Mouse (Mus musculus): ENCODE data around the gene Spon1. TPM values are rescaled to one million over a fixed set of nuclear protein-coding genes. Genes with fewer than 3 reads are reported as not detected.

Gene Spon1
- 19.1 and 20.8 TPM in 2 replicates for polyA plus RNA-seq (2015; fragmentation: Nextera tagmentation; extraction: Ambion mirVana)

DNA sequence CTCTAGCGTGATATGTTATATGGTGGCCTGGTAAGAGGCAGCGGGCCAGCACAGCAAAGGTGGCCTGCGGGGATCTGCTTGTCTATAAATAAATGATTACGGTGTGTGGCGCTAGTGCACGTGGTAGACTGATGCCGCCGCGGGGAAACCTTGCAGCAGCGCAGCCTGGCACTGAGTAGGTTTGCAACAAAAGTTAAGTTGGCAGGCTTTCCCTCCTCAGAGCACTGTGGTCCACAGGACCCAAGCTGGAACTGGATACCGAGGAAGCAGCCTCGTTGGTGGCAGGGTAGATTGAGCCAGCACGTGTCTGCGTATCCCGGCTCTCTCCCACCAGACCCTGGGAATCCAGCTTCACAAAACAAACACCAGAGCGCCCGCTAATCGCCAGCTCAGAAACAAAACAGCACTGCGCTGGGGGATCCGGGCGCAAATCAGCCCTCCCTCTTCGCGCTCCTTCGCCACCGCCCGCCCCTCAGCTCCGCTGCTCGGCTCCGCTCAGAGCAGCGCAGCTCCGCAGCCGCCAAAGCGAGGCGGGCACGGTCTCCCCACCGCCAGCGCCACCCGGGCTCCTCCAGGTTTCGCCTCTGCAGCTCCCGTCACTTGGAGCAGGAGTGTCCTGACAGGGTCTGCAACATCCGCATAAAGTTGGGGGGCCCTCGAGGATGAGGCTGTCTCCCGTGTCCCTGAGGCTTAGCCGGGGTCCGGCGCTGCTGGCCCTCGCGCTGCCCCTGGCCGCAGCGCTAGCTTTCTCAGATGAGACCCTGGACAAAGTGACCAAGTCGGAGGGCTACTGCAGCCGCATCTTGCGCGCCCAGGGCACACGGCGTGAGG lies at the start of gene Spon1:
Gene Spon1 (plus strand): TSS at position 332 of the 831 bp plus-strand sequence.
- Histone ChIP-seq H3K36me3 (no peaks in the 10 kb centered on the region), H3K9me3 (no peaks in the 10 kb centered on the region), H3K27me3 (peaks cover 37% of the 10 kb centered on the region), H3K4me3 (peak within 1 kb of the TSS; percentile 50), H3K27ac (no peak within 1 kb of the TSS), H3K4me2 (peak within 1 kb of the TSS; percentile 97), H3K9ac (peak within 1 kb of the TSS; percentile 45), H3K4me1 (peaks cover 26% of the 10 kb centered on the region)
- under 1% methylated on average over 56 of the region's 56 CpGs for WGBS
- peak; percentile 75; the same call in 1 of the 2 replicates for ATAC-seq (ENCODE audit: insufficient number of reproducible peaks, low FRiP score, low TSS enrichment, low read depth)

DNA sequence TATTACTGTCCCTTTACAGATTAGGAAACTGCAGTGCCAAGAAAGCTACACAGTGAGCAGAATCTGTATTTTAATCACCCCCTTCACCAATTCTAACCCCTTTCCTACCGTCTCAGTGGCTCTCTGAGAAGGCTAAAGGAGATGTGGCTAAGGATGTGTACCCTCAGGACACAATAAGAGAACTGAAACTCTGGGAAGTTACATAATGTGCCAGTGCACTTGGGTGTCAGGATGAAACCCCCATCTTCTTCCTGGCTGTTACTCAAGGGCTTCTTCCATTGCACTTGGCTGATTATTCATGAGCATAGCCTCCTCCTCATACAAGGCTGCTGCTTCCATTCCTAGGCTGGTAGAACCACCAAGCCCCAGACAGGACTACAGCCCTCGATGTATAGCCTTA lies 43.8 kb upstream of the Spon1 start:
- 74% methylated on average over 2 of the region's 2 CpGs for WGBS
- no peaks in the 10 kb centered on the region for H3K4me1 ChIP-seq
- no peak for ATAC-seq (ENCODE audit: insufficient number of reproducible peaks, low FRiP score, low TSS enrichment, low read depth)
- H3K36me3 ChIP-seq, result no peaks in the 10 kb centered on the region
- no peak overlapping the region for H3K9ac ChIP-seq
- H3K4me3 ChIP-seq, result no peak overlapping the region
- no peak overlapping the region for H3K4me2 ChIP-seq
- H3K27me3 ChIP-seq, result no peaks in the 10 kb centered on the region
- no peak overlapping the region for H3K27ac ChIP-seq
- no peaks in the 10 kb centered on the region for H3K9me3 ChIP-seq

DNA sequence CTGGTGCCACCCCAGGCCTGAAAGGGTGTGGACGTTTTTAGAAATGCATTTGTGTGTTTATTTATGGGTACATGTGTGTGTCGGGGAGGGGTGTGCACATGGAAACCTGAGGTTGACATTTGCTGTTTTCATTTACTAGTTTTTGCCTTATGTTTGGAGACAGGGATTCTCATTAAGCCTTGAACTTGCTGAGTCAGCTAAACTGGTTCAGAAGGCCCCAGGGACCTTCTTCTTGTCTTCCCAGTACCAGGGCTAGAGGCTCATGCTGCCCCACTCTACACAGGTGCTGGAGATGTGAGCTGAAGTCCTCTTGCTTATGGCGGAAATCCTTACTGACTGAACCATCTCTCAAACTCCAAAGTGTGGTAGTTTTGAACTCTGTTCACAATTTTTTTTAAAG lies 41.9 kb upstream of the Spon1 start:
- 69% methylated on average over 3 of the region's 3 CpGs for WGBS
- Histone ChIP-seq H3K27me3 (no peaks in the 10 kb centered on the region), H3K4me1 (no peaks in the 10 kb centered on the region), H3K4me3 (no peak overlapping the region), H3K36me3 (no peaks in the 10 kb centered on the region), H3K9ac (no peak overlapping the region), H3K4me2 (no peak overlapping the region), H3K9me3 (no peaks in the 10 kb centered on the region), H3K27ac (no peak overlapping the region)
- ATAC-seq (ENCODE audit: insufficient number of reproducible peaks, low FRiP score, low TSS enrichment, low read depth), result no peak

DNA sequence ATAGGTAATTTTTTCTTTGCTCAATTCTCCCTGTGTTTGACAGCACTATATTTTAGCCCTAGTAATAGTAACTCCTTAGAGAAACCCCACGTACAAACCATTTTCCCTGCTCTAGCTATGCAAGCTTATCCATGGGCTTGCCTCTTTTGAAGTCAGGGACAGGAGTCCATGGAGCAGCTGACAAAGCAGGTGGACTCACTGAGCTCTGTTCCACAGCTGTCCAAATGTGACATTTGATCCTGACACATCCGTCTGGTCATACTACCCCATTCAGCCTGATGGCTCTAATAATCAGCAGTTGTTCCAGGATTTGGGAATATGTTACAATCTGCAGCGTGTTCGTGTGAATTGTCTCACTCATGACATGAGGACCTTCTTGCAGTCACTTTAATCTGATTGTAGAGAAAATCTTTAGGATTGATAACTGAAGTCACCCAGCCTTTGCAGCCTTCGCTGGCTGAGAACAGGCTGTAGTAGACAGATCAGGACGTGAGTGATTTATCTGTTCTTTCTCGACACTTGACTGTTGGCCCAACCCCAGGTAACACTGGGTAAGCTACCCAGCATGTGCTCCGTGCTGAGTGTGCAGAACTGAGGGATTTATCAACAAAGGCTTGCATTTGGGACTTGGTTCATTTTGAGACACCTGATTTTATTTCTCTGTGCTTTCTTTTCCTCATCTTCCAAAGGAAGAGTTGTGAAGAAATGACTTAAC lies 37.6 kb upstream of the Spon1 start:
- no peak overlapping the region for H3K4me3 ChIP-seq
- H3K9me3 ChIP-seq, result no peaks in the 10 kb centered on the region
- H3K4me1 ChIP-seq, result no peaks in the 10 kb centered on the region
- no peak overlapping the region for H3K9ac ChIP-seq
- H3K27ac ChIP-seq, result no peak overlapping the region
- no peaks in the 10 kb centered on the region for H3K27me3 ChIP-seq
- no peaks in the 10 kb centered on the region for H3K36me3 ChIP-seq
- no peak overlapping the region for H3K4me2 ChIP-seq
- WGBS, result 51% methylated on average over 8 of the region's 8 CpGs
- 0 out of 2 replicates have a peak, but pooled peaks have one; percentile 52 for ATAC-seq (ENCODE audit: insufficient number of reproducible peaks, low FRiP score, low TSS enrichment, low read depth)

DNA sequence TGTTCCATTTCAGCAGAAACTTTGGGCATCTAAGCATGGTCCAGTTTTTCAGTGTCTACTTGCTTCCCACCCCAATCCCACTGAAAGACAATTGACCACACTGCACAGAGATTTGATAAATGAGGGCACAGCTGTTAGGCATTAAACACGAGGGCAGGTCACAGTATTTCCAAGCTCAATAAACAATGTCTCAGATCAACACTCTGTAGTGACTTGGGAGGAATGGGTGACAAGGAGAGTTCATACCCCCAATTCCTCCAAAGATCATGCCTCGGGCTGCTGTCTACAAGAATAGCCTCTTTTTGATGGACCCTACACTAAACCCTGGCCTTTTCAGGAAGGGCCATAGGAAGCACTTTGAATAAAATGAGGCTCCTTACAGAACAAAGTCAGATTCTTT lies 36.9 kb upstream of the Spon1 start:
- no peaks in the 10 kb centered on the region for H3K9me3 ChIP-seq
- no peaks in the 10 kb centered on the region for H3K36me3 ChIP-seq
- no peak overlapping the region for H3K9ac ChIP-seq
- no peak overlapping the region for H3K4me2 ChIP-seq
- no peak overlapping the region for H3K4me3 ChIP-seq
- 17% methylated on average over 2 of the region's 2 CpGs for WGBS
- H3K27me3 ChIP-seq, result no peaks in the 10 kb centered on the region
- no peak overlapping the region for H3K27ac ChIP-seq
- H3K4me1 ChIP-seq, result no peaks in the 10 kb centered on the region
- no peak for ATAC-seq (ENCODE audit: insufficient number of reproducible peaks, low FRiP score, low TSS enrichment, low read depth)

DNA sequence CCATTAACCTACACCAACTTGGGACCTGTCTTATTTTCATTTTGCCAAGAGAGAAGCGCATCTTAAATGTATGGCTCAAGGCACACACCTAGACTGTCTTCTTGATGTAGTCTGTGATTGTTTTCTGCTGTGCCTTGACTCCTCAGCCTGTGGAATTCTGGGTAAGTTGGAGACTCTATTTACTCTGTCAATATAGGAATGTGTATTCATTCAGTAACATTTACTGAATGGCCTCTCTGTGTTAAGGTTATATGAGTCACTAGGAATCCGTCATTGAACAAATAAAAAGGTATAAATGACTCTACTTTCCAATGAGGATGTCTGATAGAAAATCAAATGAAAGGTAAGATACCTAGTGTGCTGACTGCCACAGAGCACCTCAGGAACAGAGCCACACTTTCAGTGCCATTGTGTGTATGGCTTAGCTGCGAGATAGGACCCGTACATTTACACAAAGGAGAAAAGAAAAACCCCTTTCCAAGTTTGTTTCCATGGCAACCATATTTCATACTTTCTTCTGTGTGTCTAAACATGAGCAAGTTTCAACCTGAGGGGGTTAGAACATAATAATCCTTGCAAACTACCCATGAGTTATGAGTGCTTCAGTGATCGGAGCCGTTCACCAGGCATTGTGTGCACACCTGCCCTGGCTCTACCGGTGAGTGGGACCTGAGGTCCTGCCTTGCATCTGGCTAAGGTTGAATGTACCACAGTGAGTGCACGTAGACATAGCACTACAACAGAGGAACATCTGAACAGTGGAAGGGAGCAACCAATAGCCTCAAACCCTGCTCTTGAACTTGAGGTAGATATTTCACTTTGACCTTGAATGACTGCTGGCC lies 35.2 kb upstream of the Spon1 start:
- no peak overlapping the region for H3K4me2 ChIP-seq
- no peaks in the 10 kb centered on the region for H3K27me3 ChIP-seq
- ATAC-seq (ENCODE audit: insufficient number of reproducible peaks, low FRiP score, low TSS enrichment, low read depth), result no peak
- no peaks in the 10 kb centered on the region for H3K9me3 ChIP-seq
- no peaks in the 10 kb centered on the region for H3K36me3 ChIP-seq
- H3K4me1 ChIP-seq, result no peaks in the 10 kb centered on the region
- no peak overlapping the region for H3K9ac ChIP-seq
- H3K27ac ChIP-seq, result no peak overlapping the region
- 79% methylated on average over 8 of the region's 8 CpGs for WGBS
- H3K4me3 ChIP-seq, result no peak overlapping the region

DNA sequence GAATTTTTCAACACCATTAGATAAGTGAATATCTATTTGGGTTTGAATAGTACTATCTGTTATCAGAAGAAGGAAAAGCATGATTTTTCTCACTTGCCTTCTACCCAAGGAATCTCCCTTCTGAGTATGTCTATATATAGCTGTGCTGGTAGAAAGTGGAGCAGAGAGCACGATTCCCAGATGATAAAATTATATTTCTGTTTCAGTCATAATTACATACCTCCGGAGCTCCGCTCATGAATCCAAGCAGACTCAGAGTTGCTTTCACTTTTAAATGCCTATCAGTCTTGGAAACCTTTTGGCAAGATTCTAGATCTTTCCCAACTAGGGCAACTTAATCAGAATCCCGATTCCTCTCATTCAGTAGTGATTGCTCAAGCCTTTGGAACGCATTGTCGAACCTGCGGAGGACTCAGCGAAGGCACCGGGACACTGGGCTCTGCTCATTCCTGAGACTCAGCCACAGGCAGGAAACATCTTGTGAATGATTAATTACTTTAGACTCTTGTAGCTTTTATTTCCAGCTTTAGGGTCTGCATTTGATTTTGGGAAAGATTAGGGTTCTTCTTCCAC lies 27.9 kb upstream of the Spon1 start:
- ATAC-seq (ENCODE audit: insufficient number of reproducible peaks, low FRiP score, low TSS enrichment, low read depth), result no peak
- H3K4me3 ChIP-seq, result no peak overlapping the region
- H3K27me3 ChIP-seq, result no peaks in the 10 kb centered on the region
- no peak overlapping the region for H3K27ac ChIP-seq
- no peak overlapping the region for H3K9ac ChIP-seq
- H3K4me1 ChIP-seq, result no peaks in the 10 kb centered on the region
- no peaks in the 10 kb centered on the region for H3K36me3 ChIP-seq
- no peaks in the 10 kb centered on the region for H3K9me3 ChIP-seq
- no peak overlapping the region for H3K4me2 ChIP-seq
- WGBS, result 70% methylated on average over 9 of the region's 9 CpGs

DNA sequence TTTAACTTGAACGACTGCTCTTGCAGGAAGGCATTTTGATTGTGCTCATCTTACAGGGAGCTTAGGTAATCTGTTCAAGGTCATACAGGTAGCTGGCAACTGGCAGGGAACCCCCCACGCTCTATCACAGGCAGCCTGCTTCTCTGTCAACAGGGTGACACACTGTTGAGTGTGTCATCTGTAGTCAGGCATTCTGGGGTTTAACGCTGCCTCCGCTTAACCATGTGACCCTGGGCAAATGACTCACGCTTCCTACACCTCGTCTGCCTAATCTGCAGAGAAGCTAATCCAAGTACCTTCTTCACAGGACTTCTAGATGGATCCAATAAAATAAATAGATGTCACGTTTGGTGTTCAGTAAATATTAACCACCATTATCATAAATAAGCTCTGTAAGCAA lies 26.6 kb upstream of the Spon1 start:
- H3K27ac ChIP-seq, result no peak overlapping the region
- no peaks in the 10 kb centered on the region for H3K9me3 ChIP-seq
- no peak overlapping the region for H3K9ac ChIP-seq
- WGBS, result 66% methylated on average over 7 of the region's 7 CpGs
- no peak for ATAC-seq (ENCODE audit: insufficient number of reproducible peaks, low FRiP score, low TSS enrichment, low read depth)
- H3K4me2 ChIP-seq, result no peak overlapping the region
- no peaks in the 10 kb centered on the region for H3K27me3 ChIP-seq
- H3K4me1 ChIP-seq, result no peaks in the 10 kb centered on the region
- H3K36me3 ChIP-seq, result no peaks in the 10 kb centered on the region
- no peak overlapping the region for H3K4me3 ChIP-seq

DNA sequence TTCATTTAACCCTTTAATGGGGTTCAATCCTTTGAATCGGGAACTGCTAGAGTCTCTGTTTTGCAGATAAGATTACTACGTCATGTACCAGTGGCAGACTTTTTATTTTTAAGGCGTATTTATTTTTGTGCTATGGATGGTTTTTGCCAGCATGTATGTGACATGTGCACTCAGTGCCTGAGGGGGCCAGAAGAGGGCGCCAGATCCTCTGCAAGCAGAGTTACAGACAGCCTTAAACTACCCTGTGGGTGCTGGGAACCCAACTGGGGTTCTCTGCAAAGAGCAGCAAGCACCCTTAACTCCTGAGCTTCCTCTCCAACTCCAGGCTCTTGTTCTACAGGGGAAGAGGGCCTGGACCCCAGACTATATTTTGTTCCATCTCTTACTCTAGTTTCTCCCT lies 23.2 kb upstream of the Spon1 start:
- no peaks in the 10 kb centered on the region for H3K27me3 ChIP-seq
- no peak overlapping the region for H3K9ac ChIP-seq
- no peak overlapping the region for H3K27ac ChIP-seq
- no peaks in the 10 kb centered on the region for H3K9me3 ChIP-seq
- ATAC-seq (ENCODE audit: insufficient number of reproducible peaks, low FRiP score, low TSS enrichment, low read depth), result no peak
- 93% methylated on average over 4 of the region's 4 CpGs for WGBS
- no peaks in the 10 kb centered on the region for H3K36me3 ChIP-seq
- no peak overlapping the region for H3K4me3 ChIP-seq
- no peaks in the 10 kb centered on the region for H3K4me1 ChIP-seq
- no peak overlapping the region for H3K4me2 ChIP-seq

DNA sequence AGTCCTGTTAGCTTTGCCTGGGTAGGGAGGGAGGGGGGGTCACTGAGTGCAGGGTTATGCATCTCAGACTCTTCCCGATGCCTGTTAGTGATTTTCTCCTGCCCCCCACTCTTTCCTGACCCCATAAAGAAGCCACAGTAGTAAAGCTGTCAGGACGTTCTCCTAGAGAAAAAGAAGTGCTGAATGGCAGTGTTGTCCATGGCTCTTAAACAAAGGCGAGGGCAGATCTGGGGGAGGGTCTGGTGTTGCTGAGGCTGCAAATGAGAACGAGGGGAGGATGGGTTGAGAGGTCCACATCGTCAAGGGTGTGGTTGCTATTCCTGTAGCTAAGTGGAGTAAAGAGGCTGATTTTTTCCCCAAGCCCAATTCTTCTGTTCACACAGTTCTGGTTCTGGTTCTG lies 21.8 kb upstream of the Spon1 start:
- Histone ChIP-seq H3K27me3 (no peaks in the 10 kb centered on the region), H3K9me3 (no peaks in the 10 kb centered on the region), H3K9ac (no peak overlapping the region), H3K4me2 (no peak overlapping the region), H3K36me3 (no peaks in the 10 kb centered on the region), H3K4me3 (no peak overlapping the region), H3K27ac (no peak overlapping the region), H3K4me1 (no peaks in the 10 kb centered on the region)
- ATAC-seq (ENCODE audit: insufficient number of reproducible peaks, low FRiP score, low TSS enrichment, low read depth), result no peak
- WGBS, result 17% methylated on average over 5 of the region's 5 CpGs

DNA sequence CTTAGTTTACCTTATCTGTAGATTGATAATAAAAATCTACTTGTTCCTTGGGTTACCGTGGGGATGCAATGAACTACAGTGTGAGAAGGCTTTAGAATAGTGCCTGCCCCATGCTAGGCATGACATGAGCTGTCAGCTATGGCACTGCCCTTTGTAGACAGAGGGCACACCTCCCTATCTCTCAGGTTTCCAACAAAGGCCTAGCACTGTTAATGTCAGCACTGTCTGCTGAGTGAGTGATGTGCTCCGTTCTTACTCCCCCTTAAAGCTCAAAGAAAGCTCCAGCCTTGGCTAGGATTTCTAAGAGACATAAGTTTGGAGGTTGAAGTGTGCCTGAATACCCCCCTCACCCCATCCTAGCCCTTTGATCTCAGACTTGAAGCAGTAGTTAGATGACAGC lies 9.2 kb upstream of the Spon1 start:
- 83% methylated on average over 2 of the region's 2 CpGs for WGBS

More for the DNA sequence above, 9.2 kb upstream of the Spon1 start:
- no peaks in the 10 kb centered on the region for H3K4me1 ChIP-seq
- no peak overlapping the region for H3K4me3 ChIP-seq
- no peaks in the 10 kb centered on the region for H3K9me3 ChIP-seq
- ATAC-seq (ENCODE audit: insufficient number of reproducible peaks, low FRiP score, low TSS enrichment, low read depth), result no peak
- H3K9ac ChIP-seq, result no peak overlapping the region
- no peak overlapping the region for H3K27ac ChIP-seq
- H3K27me3 ChIP-seq, result 0 out of 2 replicates have a peak, but pooled peaks cover 6% of the 10 kb centered on the region
- no peak overlapping the region for H3K4me2 ChIP-seq
- no peaks in the 10 kb centered on the region for H3K36me3 ChIP-seq
